Mouse (Mus musculus) left cerebral cortex, postnatal 14 days (tissue): ENCODE results near the gene Pde4c. TPM values are rescaled to one million over a fixed set of nuclear protein-coding genes. Genes with fewer than 3 reads are reported as not detected.
A peak's percentile ranks its signal among the peaks of the same experiment; 100 is the strongest.

Experiments
- DNase-seq, 2 experiments: peaks; one replicate each; pipeline ENCODE4 v3.0.0; 2021 to 2022; ENCODE audit warnings: low spot score in 2 of 2, mixed read lengths in 1 of 2
- intact Hi-C: fragments of 180-260 bp; cut with DNase I; formaldehyde crosslinking; loops from one replicate; pipeline ENCODE4 v1.15.1; 2025
- total RNA-seq, 2 experiments: library from RNA; stranded (reverse); gene quantifications; 2 replicates each; pipeline ENCODE4 v1.2.3; 2021

Gene Pde4c
- total RNA-seq, 2 experiments from 2014 or later = 1.0 to 1.7 TPM

- intact Hi-C loops = no loop called here
- DNase-seq = no peak
Measured at GRCm38 (mm10) chr8:70772890-70773289, 49.4 kb downstream of the Pde4c start.

- DNase-seq = no peak
- intact Hi-C loops = no loop called here
Measured at GRCm38 (mm10) chr8:70773410-70773809, 49.9 kb downstream of the Pde4c start.

- intact Hi-C loops = no loop called here
- peak in 1 of 2 experiments; percentile 69 for DNase-seq
Measured at GRCm38 (mm10) chr8:70773833-70774232, 50.3 kb downstream of the Pde4c start.

- intact Hi-C loops = no loop called here
- DNase-seq = no peak
Measured at GRCm38 (mm10) chr8:70774740-70775139, 51.2 kb downstream of the Pde4c start.

- no peak for DNase-seq
- intact Hi-C loops = no loop called here
Measured at GRCm38 (mm10) chr8:70775227-70775626, 51.7 kb downstream of the Pde4c start.

- DNase-seq = no peak
- intact Hi-C loops = no loop called here
Measured at GRCm38 (mm10) chr8:70775851-70776495, 52.5 kb downstream of the Pde4c start.

GRCm38 (mm10) chr8:70776496-70777444 is 53.2 kb downstream of the Pde4c start, which contains the start of gene Pik3r2:
Pik3r2 (minus strand) TSS chr8:70776713.
- peak; percentile 99 for DNase-seq
- intact Hi-C loops = no loop called here

GRCm38 (mm10) chr8:70780093-70780492 is 56.6 kb downstream of the Pde4c start:
- peak in 1 of 2 experiments; percentile 61 for DNase-seq
- intact Hi-C loops = no loop called here

- no peak for DNase-seq
- intact Hi-C loops = no loop called here
Measured at GRCm38 (mm10) chr8:70786291-70787050, 63.0 kb downstream of the Pde4c start.

- intact Hi-C loops = no loop called here
- DNase-seq = no peak
Measured at GRCm38 (mm10) chr8:70787051-70787445, 63.5 kb downstream of the Pde4c start.

GRCm38 (mm10) chr8:70787941-70788667 is 64.6 kb downstream of the Pde4c start:
- intact Hi-C loops = no loop called here

GRCm38 (mm10) chr8:70789046-70789445 is 65.5 kb downstream of the Pde4c start:
- intact Hi-C loops = no loop called here
- DNase-seq = no peak

More at GRCm38 (mm10) chr8:70787941-70788667, 64.6 kb downstream of the Pde4c start:
- DNase-seq = no peak

GRCm38 (mm10) chr8:70790846-70791245 is 67.3 kb downstream of the Pde4c start:
- intact Hi-C loops = no loop called here
- DNase-seq = peak in 1 of 2 experiments; percentile 61

- DNase-seq = peak in 1 of 2 experiments; percentile 81
- intact Hi-C loops = no loop called here
Measured at GRCm38 (mm10) chr8:70791294-70791701, 67.8 kb downstream of the Pde4c start.

GRCm38 (mm10) chr8:70791975-70792691 is 68.6 kb downstream of the Pde4c start:
- peak; percentile 97 to 98 for DNase-seq
- intact Hi-C loops = no loop called here

- peak in 1 of 2 experiments; percentile 88 for DNase-seq
Measured at GRCm38 (mm10) chr8:70792700-70793099, 69.2 kb downstream of the Pde4c start.

GRCm38 (mm10) chr8:70794215-70794614 is 70.7 kb downstream of the Pde4c start:
- no peak for DNase-seq
- intact Hi-C loops = no loop called here

More at GRCm38 (mm10) chr8:70792700-70793099, 69.2 kb downstream of the Pde4c start:
- intact Hi-C loops = no loop called here

- DNase-seq = no peak
- intact Hi-C loops = no loop called here
Measured at GRCm38 (mm10) chr8:70795370-70795769, 71.8 kb downstream of the Pde4c start.
